Mouse (Mus musculus) cerebellum, adult 18-20 months (tissue): ENCODE data around the gene Olfml2b.

Experiments used
- DNase-seq, 2 experiments: peaks; one replicate each; pipeline ENCODE4 v3.0.0; 2021

Olfml2b gene

GRCm38 (mm10) chr1:170644255-170645205, at the start of gene Olfml2b:
Olfml2b (plus strand) TSS chr1:170644532.
- peak; percentile 66 to 71 for DNase-seq

- no peak for DNase-seq
Observed at GRCm38 (mm10) chr1:170594575-170594974, 49.8 kb upstream of the Olfml2b start.

DNA sequence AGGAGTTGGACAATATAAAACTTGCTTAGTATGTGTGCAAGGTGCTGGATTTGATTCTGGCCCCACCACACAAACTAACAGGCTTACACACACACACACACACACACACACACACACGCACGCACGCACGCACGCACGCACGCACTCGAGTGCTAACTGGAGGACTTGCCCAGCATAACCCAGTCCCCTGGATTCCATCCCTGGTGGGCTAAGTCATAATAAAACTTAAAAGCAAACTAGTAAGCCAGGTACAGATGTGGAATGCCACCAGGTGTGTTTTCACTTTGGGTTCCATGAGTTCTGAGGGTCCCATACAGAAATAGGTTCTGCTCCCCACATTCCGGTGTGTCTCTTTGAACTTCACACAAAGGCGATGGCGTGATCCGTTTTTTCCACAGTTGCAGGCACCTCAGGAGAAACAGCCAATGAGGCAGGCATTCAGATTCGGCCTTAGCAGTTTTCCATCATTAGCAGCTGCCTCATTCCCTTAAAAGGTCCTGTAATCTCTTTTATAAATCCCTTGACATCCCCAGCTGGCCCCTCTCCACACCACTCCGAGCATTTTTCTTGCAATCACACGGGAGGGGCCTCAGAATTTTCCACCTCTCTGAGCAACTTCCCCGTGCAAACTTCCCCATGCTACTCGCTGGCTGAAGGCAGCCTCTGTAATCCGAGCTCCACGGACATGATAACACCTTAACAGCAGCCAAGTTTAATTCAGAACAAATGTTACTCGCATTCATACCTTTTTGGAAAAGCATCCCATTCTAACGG, 38.9 kb upstream of the Olfml2b start:
- DNase-seq = no peak

DNA sequence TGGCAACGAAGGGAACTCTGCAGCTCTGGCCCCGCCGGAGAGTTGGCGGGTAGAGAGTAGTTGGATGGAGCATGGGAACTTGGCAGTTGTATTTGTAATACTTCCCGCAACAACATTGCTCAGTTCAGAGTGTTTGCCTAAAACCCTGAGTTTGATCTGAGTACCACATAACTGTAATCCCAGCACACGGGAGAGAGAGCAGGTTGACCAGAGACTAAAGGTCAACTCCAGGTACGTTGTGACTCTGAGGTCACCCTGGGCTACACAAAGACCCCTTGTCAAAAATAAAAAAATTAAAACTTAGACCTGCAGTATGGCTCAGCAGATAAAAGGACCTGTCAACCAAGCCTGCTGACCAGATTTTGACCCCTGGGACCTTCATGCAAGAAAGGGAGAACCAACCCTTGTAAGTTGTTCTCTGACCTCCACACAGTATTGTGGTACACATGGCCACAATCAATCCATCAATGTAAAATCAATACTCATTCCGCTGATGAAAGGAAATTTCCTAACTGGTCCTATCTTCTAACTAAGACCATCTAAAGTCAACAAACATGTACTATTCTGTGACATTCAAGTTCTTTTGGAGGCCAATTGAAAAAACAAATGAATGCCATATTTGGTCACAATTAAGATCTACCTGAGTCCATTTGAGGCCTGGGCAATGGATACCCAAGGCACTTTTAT, 37.0 kb upstream of the Olfml2b start:
- DNase-seq = no peak

- no peak for DNase-seq
Observed at GRCm38 (mm10) chr1:170608461-170609071, 35.8 kb upstream of the Olfml2b start.

- DNase-seq = no peak
Observed at GRCm38 (mm10) chr1:170609872-170610271, 34.5 kb upstream of the Olfml2b start.

DNA sequence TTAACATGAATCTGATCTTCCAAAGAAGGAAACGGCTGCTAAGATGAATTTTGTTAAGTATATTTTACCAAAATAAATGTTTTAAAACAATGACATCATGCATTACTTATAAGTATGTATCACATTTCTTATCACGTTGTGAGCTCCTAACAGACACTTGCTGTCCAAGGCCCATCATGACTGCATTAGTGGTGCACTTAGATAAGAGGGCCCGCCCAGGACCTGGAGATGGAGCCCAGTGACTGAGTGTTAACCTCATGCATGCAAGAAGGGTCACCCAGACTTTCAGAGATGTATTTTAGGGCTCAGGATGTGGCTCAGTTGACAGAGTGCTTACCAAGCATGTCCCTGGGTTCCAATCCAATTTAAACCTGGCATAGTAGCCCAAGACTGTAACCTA, 34.0 kb upstream of the Olfml2b start:
- no peak for DNase-seq

GRCm38 (mm10) chr1:170610695-170611094, 33.6 kb upstream of the Olfml2b start:
- DNase-seq = no peak

- DNase-seq = no peak
Observed at GRCm38 (mm10) chr1:170611631-170612030, 32.7 kb upstream of the Olfml2b start.

DNA sequence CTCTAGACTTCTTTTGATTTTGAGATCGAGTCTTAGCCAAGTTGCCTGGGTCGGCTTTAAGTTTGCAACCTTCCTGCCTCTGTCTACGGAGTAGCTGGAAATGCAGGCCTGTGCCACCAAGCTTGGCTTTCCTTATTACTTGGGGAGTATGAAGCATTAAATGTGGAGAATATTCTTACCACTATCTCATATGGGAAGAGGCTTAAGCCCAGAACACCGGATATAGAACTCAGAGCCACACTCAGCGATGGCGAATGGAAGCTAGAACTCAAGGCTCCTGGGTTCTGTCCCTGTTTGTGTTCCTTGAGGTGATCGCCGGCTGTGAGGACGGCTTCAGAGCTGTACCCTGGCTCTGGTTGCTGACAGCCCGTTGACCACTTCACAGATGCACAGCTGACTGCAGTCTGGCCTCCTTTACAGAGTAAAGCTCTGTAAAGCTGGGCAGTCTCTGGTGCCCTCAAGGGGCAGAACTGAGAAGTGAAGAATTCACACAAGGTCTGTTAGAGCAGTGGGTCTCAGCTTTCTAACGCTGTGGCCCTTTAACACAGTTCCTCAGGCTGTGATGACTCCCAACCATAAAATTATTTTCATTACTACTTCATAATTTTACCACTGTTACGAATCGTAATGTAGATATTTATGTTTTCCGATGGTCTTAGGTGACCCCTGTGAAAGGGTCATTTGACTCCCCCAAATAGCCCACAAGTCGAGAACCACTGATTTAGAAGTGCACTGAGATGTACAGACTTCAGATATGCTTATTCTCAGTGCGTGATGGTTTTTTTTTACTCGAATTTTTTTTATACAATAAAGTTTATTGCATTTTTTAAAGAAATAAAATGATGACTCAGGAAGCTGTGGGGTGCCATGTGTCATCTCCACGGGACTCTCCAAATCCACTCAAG, 31.1 kb upstream of the Olfml2b start:
- DNase-seq = peak; percentile 70 to 73

GRCm38 (mm10) chr1:170619686-170620374, 24.5 kb upstream of the Olfml2b start:
- no peak for DNase-seq

- DNase-seq = no peak
Observed at GRCm38 (mm10) chr1:170622934-170623333, 21.4 kb upstream of the Olfml2b start.

DNA sequence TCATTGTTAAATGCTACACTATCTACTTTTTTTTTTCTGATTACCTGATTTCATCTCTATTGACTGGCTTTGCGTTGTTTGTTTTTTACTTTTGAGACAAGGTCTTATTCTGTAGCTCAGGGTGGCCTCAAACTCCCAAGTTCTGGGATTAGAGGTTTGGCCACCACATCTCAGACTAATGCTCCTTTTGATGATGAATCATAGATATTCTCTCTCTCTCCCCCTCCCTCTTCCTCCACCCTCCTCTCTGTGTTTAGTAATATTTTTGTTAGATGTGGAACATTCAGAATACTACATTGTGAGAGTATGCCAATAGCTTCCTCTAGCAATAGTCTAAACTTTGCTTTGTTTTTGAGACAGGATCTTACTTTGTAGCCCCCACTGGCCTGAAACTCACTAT, 20.9 kb upstream of the Olfml2b start:
- DNase-seq = no peak

DNA sequence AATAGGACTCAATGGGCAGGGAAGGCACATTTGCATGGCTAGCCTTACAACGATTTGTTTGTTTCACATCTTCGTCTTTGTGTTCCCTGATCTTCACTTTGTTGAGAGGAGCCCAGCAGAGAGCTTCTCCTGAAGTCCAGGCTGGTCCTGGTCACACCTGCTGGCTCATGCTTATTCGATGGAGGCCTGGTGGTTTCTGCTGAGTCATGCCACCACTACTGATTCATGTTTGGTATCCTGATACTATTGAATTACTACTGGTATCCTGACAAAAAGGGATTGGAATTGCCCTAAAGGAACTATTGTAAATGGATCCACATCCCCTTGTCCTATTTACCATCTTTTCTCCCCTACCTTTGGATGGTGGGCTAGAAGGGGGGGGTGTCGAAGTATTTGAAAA, 13.8 kb upstream of the Olfml2b start:
- no peak for DNase-seq

DNA sequence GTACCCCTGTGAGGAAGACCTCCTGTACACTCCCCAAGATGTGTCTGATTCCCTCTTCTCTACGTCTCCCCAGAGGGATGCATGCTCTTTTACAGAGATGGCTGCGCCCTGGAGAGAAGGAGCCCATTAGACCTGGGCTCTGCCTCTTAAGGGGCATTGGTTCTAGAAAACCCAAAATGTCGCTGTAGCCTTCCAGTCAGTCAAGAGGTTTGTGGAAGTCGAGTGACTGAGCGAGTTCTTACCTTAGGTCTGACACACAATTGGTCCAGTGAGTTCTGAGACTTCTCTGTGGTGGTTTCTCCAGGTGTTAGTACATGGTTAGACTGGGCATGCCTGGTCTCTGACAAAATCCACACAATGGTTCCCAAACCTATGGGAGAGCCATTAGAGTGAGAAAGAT, 12.8 kb upstream of the Olfml2b start:
- no peak for DNase-seq

DNA sequence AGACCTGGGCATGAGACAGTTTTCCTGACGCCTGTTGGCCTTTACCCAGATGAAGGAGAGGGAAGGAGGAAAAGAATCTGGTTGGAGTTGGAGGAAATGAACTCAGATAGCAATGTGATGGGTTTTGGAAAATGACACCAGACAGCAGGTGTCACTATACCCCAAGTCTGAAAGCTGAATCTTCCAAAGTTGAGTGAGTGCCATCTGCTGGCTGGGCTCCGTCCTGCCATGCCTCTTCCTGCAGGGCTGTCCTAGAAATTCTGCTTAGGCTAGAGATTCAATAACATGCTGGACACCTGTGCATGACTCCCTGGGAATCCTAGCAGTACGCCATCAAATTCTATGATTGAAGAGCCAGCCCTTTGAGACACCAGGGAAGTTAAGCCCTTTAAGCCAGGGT, 11.9 kb upstream of the Olfml2b start:
- peak; percentile 80 to 82 for DNase-seq

GRCm38 (mm10) chr1:170632856-170633255, 11.5 kb upstream of the Olfml2b start:
- DNase-seq = no peak

DNA sequence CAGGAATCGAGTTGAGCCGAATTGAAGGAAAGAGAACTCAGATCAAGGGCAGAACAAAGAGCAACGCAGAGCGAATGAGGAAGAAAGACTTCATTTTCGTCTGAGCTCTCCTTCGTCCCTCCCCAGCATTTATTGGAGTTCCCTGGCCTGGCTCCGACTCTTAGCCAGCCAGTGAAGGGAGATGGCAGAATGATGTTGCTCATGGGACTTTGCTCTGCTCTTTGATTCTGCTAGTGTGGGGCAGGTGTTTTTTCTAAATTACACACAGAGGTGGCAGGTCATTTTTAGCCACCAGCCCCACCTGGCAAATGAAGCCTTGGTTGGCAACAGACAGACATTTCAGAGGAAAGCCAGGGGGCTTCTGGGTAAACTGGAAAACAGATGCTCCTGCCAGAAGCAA, 5.4 kb upstream of the Olfml2b start:
- DNase-seq = no peak

GRCm38 (mm10) chr1:170645896-170646605, 1.7 kb downstream of the Olfml2b start:
- no peak for DNase-seq

GRCm38 (mm10) chr1:170646606-170647287, 2.4 kb downstream of the Olfml2b start:
- DNase-seq = no peak
